Mouse (Mus musculus): ENCODE data around the gene Scn5a. TPM values are rescaled to one million over a fixed set of nuclear protein-coding genes. Genes with fewer than 3 reads are reported as not detected.

The Scn5a gene
- 0.22 and 0.36 TPM in 2 replicates for polyA plus RNA-seq (2014; fragmentation: Nextera tagmentation; extraction: Ambion mirVana)

DNA sequence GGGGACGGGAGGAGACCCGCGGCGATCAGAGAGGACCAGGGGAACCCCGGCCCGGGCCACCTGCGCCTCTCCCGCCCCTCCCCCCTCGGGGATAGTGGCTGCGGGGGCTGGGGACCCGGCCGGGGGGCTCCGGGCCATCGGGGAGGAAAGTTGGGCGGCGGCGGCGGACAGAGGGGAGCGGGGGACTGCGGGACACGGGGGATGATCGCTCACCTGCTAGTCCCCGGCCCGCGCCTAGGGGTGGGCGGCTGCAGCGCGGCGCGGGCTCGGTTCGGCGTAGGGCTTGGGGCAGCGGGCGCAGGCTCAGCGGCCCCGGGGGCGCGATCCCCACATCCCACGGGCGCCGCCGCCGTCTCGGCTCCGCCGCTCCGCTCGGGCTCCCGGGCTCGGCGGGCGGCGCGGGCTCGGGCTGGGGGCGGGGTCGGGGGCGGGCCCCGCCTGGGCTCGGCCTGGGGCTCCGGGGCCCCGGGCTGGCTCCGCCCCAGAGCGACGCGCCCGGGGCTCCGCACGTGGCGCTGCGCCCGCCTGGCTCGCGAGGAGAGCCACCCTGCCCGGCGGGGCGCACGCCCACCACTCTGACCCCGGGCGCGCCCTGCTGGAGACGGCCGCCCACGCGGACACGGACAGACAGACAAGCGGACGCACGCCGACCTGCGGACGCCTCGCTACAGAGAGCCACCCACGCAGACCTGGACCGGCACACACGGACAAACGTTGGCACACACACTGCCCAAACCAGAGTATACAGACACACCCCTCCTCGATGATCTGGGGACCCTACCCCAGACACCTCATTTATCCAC, at the start of gene Scn5a:
Gene Scn5a, minus strand, starts transcription at position 381 of the 803 bp plus-strand sequence.
- H3K36me3 ChIP-seq (ENCODE audit: control insufficient read depth, insufficient read depth, low read length): no peaks in the 10 kb centered on the region
- H3K4me2 ChIP-seq (replicated peaks; ENCODE audit: low read depth, low read length): peak within 1 kb of the TSS; percentile 86
- H3K27me3 ChIP-seq (ENCODE audit: control insufficient read depth, insufficient read depth, low read length): peaks cover 69% of the 10 kb centered on the region
- H3K9me3 ChIP-seq (ENCODE audit: control insufficient read depth, low read length): no peaks in the 10 kb centered on the region
- 2% methylated on average over 82 of the region's 99 CpGs for WGBS
- peak within 1 kb of the TSS; percentile 47 for H3K4me3 ChIP-seq (ENCODE audit: low read depth, low read length)
- H3K4me1 ChIP-seq (replicated peaks; ENCODE audit: control insufficient read depth, insufficient read depth, low read length): peaks cover 11% of the 10 kb centered on the region; the same call in 1 of the 2 replicates
- H3K27ac ChIP-seq (ENCODE audit: low read depth, low read length): no peak within 1 kb of the TSS
- ATAC-seq (ENCODE audit: low FRiP score) (peak; percentile 60; the same call in 1 of the 2 replicates), DNase-seq (ENCODE audit: low spot score) (no peak)
- H3K9ac ChIP-seq (ENCODE audit: low read depth, low read length): 0 out of 2 replicates have a peak within 1 kb of the TSS, but pooled peaks have one; percentile 16

DNA sequence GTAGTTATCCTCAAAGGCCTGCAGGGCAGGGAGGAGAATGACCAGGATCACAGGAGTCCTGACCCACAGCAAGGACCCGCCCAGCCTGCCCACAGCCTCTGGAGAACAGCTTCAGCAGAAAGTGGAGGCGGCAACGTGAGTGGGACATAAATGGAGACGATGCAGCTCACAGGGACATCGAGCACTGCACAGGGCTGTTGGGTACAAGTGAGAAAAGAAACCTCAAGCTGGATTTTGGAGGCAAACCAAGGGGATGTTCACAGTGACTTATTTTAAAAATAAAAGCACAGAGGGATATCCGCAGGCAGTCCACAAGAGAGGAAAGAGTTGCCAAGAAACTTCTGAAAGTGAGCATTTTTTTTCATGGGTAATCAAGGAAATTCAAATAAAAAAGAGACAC, 48.4 kb upstream of the Scn5a start:
- Histone ChIP-seq H3K36me3 (ENCODE audit: control insufficient read depth, insufficient read depth, low read length) (no peaks in the 10 kb centered on the region), H3K9me3 (ENCODE audit: control insufficient read depth, low read length) (no peaks in the 10 kb centered on the region), H3K27me3 (ENCODE audit: control insufficient read depth, insufficient read depth, low read length) (no peaks in the 10 kb centered on the region), H3K4me3 (ENCODE audit: low read depth, low read length) (no peak overlapping the region), H3K4me2 (replicated peaks; ENCODE audit: low read depth, low read length) (no peak overlapping the region), H3K9ac (ENCODE audit: low read depth, low read length) (no peak overlapping the region), H3K4me1 (replicated peaks; ENCODE audit: control insufficient read depth, insufficient read depth, low read length) (no peaks in the 10 kb centered on the region; the same call in 1 of the 2 replicates), H3K27ac (ENCODE audit: low read depth, low read length) (no peak overlapping the region)
- ATAC-seq (ENCODE audit: low FRiP score) (no peak), DNase-seq (ENCODE audit: low spot score) (no peak)
- 80% methylated on average over 6 of the region's 6 CpGs for WGBS

GRCm38 (mm10) chr9:119624151-119624550, 45.3 kb upstream of the Scn5a start:
- no peaks in the 10 kb centered on the region for H3K27me3 ChIP-seq (ENCODE audit: control insufficient read depth, insufficient read depth, low read length)
- ATAC-seq (ENCODE audit: low FRiP score): no peak
- no peak overlapping the region for H3K9ac ChIP-seq (ENCODE audit: low read depth, low read length)
- no peak overlapping the region for H3K4me3 ChIP-seq (ENCODE audit: low read depth, low read length)
- WGBS: 97% methylated on average over 4 of the region's 4 CpGs
- H3K4me1 ChIP-seq (replicated peaks; ENCODE audit: control insufficient read depth, insufficient read depth, low read length): no peaks in the 10 kb centered on the region
- no peaks in the 10 kb centered on the region for H3K36me3 ChIP-seq (ENCODE audit: control insufficient read depth, insufficient read depth, low read length)
- no peak for DNase-seq (ENCODE audit: low spot score)
- no peak overlapping the region for H3K27ac ChIP-seq (ENCODE audit: low read depth, low read length)
- no peak overlapping the region for H3K4me2 ChIP-seq (replicated peaks; ENCODE audit: low read depth, low read length)
- no peaks in the 10 kb centered on the region for H3K9me3 ChIP-seq (ENCODE audit: control insufficient read depth, low read length)

- Histone ChIP-seq H3K4me1 (replicated peaks; ENCODE audit: control insufficient read depth, insufficient read depth, low read length) (no peaks in the 10 kb centered on the region), H3K9me3 (ENCODE audit: control insufficient read depth, low read length) (no peaks in the 10 kb centered on the region), H3K36me3 (ENCODE audit: control insufficient read depth, insufficient read depth, low read length) (no peaks in the 10 kb centered on the region), H3K4me2 (replicated peaks; ENCODE audit: low read depth, low read length) (no peak overlapping the region), H3K9ac (ENCODE audit: low read depth, low read length) (no peak overlapping the region), H3K27ac (ENCODE audit: low read depth, low read length) (no peak overlapping the region), H3K4me3 (ENCODE audit: low read depth, low read length) (no peak overlapping the region), H3K27me3 (ENCODE audit: control insufficient read depth, insufficient read depth, low read length) (no peaks in the 10 kb centered on the region)
- ATAC-seq (ENCODE audit: low FRiP score) (no peak), DNase-seq (ENCODE audit: low spot score) (no peak)
- WGBS: 83% methylated on average over 6 of the region's 6 CpGs
These were observed 36.0 kb upstream of the Scn5a start for GRCm38 (mm10) chr9:119614798-119615197.

DNA sequence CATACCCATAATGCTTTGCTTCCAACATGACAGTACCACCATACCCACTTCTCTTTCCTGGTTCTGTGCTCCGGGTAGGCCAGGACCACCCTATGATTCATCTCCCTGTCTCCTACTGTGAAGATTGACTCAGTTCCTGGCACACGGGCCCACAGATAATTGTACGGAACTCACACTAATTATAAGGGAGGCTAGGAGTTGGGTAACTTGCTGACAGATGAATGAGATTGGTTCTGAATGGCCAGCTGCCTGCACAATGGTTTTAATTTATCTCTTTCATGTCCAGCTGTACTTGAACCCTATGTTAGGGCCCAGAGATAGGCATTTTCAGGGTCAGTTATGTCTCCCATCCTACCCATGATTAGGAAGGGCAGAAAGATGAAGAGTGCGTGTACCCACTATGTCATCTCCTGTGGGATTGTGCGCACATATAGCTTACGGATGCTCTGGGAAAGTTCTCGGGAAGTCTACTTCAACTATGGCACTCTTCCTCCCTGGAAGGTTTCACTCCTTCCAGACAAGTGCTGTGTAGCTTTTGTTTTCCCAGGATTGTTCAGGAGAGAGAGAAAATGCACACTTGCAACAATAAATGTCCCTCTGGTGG, 31.8 kb upstream of the Scn5a start:
- no peaks in the 10 kb centered on the region for H3K9me3 ChIP-seq (ENCODE audit: control insufficient read depth, low read length)
- H3K9ac ChIP-seq (ENCODE audit: low read depth, low read length): no peak overlapping the region
- H3K36me3 ChIP-seq (ENCODE audit: control insufficient read depth, insufficient read depth, low read length): no peaks in the 10 kb centered on the region
- H3K27me3 ChIP-seq (ENCODE audit: control insufficient read depth, insufficient read depth, low read length): no peaks in the 10 kb centered on the region
- H3K4me3 ChIP-seq (ENCODE audit: low read depth, low read length): no peak overlapping the region
- no peak overlapping the region for H3K27ac ChIP-seq (ENCODE audit: low read depth, low read length)
- ATAC-seq (ENCODE audit: low FRiP score): no peak
- H3K4me2 ChIP-seq (replicated peaks; ENCODE audit: low read depth, low read length): no peak overlapping the region
- no peaks in the 10 kb centered on the region for H3K4me1 ChIP-seq (replicated peaks; ENCODE audit: control insufficient read depth, insufficient read depth, low read length)
- DNase-seq (ENCODE audit: low spot score): no peak
- whole genome bisulfite sequencing: 90% methylated on average over 7 of the region's 7 CpGs

- 91% methylated on average over 5 of the region's 5 CpGs for WGBS
- Histone ChIP-seq H3K27me3 (ENCODE audit: control insufficient read depth, insufficient read depth, low read length) (no peaks in the 10 kb centered on the region), H3K9ac (ENCODE audit: low read depth, low read length) (no peak overlapping the region), H3K9me3 (ENCODE audit: control insufficient read depth, low read length) (no peaks in the 10 kb centered on the region), H3K27ac (ENCODE audit: low read depth, low read length) (no peak overlapping the region), H3K4me2 (replicated peaks; ENCODE audit: low read depth, low read length) (no peak overlapping the region), H3K4me1 (replicated peaks; ENCODE audit: control insufficient read depth, insufficient read depth, low read length) (no peaks in the 10 kb centered on the region), H3K36me3 (ENCODE audit: control insufficient read depth, insufficient read depth, low read length) (no peaks in the 10 kb centered on the region), H3K4me3 (ENCODE audit: low read depth, low read length) (no peak overlapping the region)
- no peak for DNase-seq (ENCODE audit: low spot score)
- ATAC-seq (ENCODE audit: low FRiP score): no peak
These were observed 28.1 kb upstream of the Scn5a start for GRCm38 (mm10) chr9:119606906-119607305.

GRCm38 (mm10) chr9:119604607-119605006, 25.8 kb upstream of the Scn5a start:
- ATAC-seq (ENCODE audit: low FRiP score): no peak
- Histone ChIP-seq H3K4me2 (replicated peaks; ENCODE audit: low read depth, low read length) (no peak overlapping the region), H3K36me3 (ENCODE audit: control insufficient read depth, insufficient read depth, low read length) (no peaks in the 10 kb centered on the region), H3K27ac (ENCODE audit: low read depth, low read length) (no peak overlapping the region), H3K9me3 (ENCODE audit: control insufficient read depth, low read length) (no peaks in the 10 kb centered on the region), H3K27me3 (ENCODE audit: control insufficient read depth, insufficient read depth, low read length) (no peaks in the 10 kb centered on the region), H3K4me1 (replicated peaks; ENCODE audit: control insufficient read depth, insufficient read depth, low read length) (no peaks in the 10 kb centered on the region), H3K4me3 (ENCODE audit: low read depth, low read length) (no peak overlapping the region), H3K9ac (ENCODE audit: low read depth, low read length) (no peak overlapping the region)
- no peak for DNase-seq (ENCODE audit: low spot score)
- WGBS: 82% methylated on average over 8 of the region's 8 CpGs

DNA sequence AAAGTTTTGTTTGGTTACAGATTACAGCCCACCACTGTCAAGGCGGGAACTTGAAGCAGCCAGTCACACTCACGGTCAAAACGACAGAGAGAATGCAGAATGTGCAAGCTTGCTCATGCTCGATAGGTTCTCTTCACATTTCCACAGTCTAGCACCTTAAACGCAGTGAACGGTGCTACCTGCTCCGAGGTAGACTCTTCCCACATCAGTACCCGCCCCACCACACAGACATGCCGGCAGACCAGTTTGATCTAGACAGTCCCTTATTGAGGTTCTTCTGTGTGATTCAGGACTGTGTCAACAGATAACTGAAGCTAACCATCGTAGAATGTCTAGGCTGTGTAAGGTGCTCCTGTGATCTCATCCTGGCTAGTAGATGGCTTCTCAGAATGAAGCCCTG, 19.7 kb upstream of the Scn5a start:
- H3K27me3 ChIP-seq (ENCODE audit: control insufficient read depth, insufficient read depth, low read length): no peaks in the 10 kb centered on the region
- ATAC-seq (ENCODE audit: low FRiP score) (no peak), DNase-seq (ENCODE audit: low spot score) (no peak)

GRCm38 (mm10) chr9:119597332-119597731, 18.5 kb upstream of the Scn5a start:
- 71% methylated on average over 8 of the region's 8 CpGs for WGBS
- Histone ChIP-seq H3K27me3 (ENCODE audit: control insufficient read depth, insufficient read depth, low read length) (no peaks in the 10 kb centered on the region), H3K4me3 (ENCODE audit: low read depth, low read length) (no peak overlapping the region), H3K27ac (ENCODE audit: low read depth, low read length) (no peak overlapping the region), H3K9ac (ENCODE audit: low read depth, low read length) (no peak overlapping the region), H3K4me2 (replicated peaks; ENCODE audit: low read depth, low read length) (no peak overlapping the region), H3K36me3 (ENCODE audit: control insufficient read depth, insufficient read depth, low read length) (no peaks in the 10 kb centered on the region), H3K9me3 (ENCODE audit: control insufficient read depth, low read length) (no peaks in the 10 kb centered on the region), H3K4me1 (replicated peaks; ENCODE audit: control insufficient read depth, insufficient read depth, low read length) (no peaks in the 10 kb centered on the region)
- ATAC-seq (ENCODE audit: low FRiP score): no peak
- no peak for DNase-seq (ENCODE audit: low spot score)

More for the DNA sequence above, 19.7 kb upstream of the Scn5a start:
- 94% methylated on average over 10 of the region's 10 CpGs for WGBS
- no peaks in the 10 kb centered on the region for H3K9me3 ChIP-seq (ENCODE audit: control insufficient read depth, low read length)
- no peaks in the 10 kb centered on the region for H3K36me3 ChIP-seq (ENCODE audit: control insufficient read depth, insufficient read depth, low read length)
- H3K4me2 ChIP-seq (replicated peaks; ENCODE audit: low read depth, low read length): no peak overlapping the region
- no peak overlapping the region for H3K4me3 ChIP-seq (ENCODE audit: low read depth, low read length)
- no peaks in the 10 kb centered on the region for H3K4me1 ChIP-seq (replicated peaks; ENCODE audit: control insufficient read depth, insufficient read depth, low read length)
- no peak overlapping the region for H3K9ac ChIP-seq (ENCODE audit: low read depth, low read length)
- no peak overlapping the region for H3K27ac ChIP-seq (ENCODE audit: low read depth, low read length)
